16 mouse cellular contexts compared by ENCODE assay signal in genomic region chr5:67404380-67404779, GRCm38 (mm10). TPM values are rescaled to one million over a fixed set of nuclear protein-coding genes. Genes with fewer than 3 reads are reported as not detected.
A peak's percentile ranks its signal among the peaks of the same experiment; 100 is the strongest.
DNase-seq lines count a peak whose midpoint lies in the region; ATAC-seq and TF ChIP-seq lines count a peak whose summit lies in the region.
"Had no signal": no experiment of that assay in that cellular context is flagged by ENCODE, and none has a peak within 500 bp of the region (broad histone marks: within the 10 kb centered on the region; RNA-seq: fewer than 3 reads in every experiment).

No protein-coding gene starts in this region.

- H3K4me2 ChIP-seq in forebrain, embryonic 12.5 days = no peak overlapping the region
- H3K4me2 ChIP-seq: limb, embryonic 13.5 days had no signal

- no peak overlapping the region for H3K9ac ChIP-seq in forebrain, embryonic 12.5 days
- H3K9ac ChIP-seq: limb, embryonic 13.5 days had no signal

- peaks cover 15% of the 10 kb centered on the region for H3K4me1 ChIP-seq in thymus, adult 2 months (replicated peaks; ENCODE audit: control insufficient read depth, insufficient read depth, low read length)
- peaks cover 7% of the 10 kb centered on the region for H3K4me1 ChIP-seq in forebrain, embryonic 12.5 days

- peak; percentile 53 for DNase-seq in A20 (ENCODE audit: low read depth, low spot score)
- peak; percentile 32 for DNase-seq in CD4-positive helper T cell, adult 2 months (ENCODE audit: low read depth, low spot score)
- peak; percentile 37 for DNase-seq in thymus, adult 2 months
- DNase-seq in adrenal gland, postnatal 10 days = no peak
- DNase-seq in ovary, postnatal 36 days (ENCODE audit: low spot score) = no peak
- DNase-seq: cerebellum, adult 8-10 months; heart, postnatal 14 days; kidney, adult 2 months; lung, postnatal 36 days; midbrain, embryonic 14.5 days had no signal

- no peaks in the 10 kb centered on the region for H3K9me3 ChIP-seq in forebrain, embryonic 12.5 days
- H3K9me3 ChIP-seq: limb, embryonic 13.5 days had no signal

- H3K27ac ChIP-seq in thymus, adult 2 months (ENCODE audit: control insufficient read depth, insufficient read depth, low read length) = peak overlapping the region; percentile 45; the same call in 1 of the 2 replicates
- H3K27ac ChIP-seq in forebrain, embryonic 12.5 days = no peak overlapping the region
- H3K27ac ChIP-seq: hindbrain, postnatal 0 days; limb, embryonic 13.5 days; stomach, postnatal 0 days had no signal

- no peaks in the 10 kb centered on the region for H3K27me3 ChIP-seq in thymus, adult 2 months (ENCODE audit: control insufficient read depth, insufficient read depth, low read length)
- H3K27me3 ChIP-seq in forebrain, embryonic 12.5 days = no peaks in the 10 kb centered on the region

- TF ChIP-seq POLR2A in thymus, adult 2 months (IDR thresholded peaks at IDR 0.05; ENCODE audit: control insufficient read depth, extremely low read depth, insufficient read depth, low read length, poor library complexity) = peak; percentile 31; the same call in 1 of the 2 replicates

- no peaks in the 10 kb centered on the region for H3K36me3 ChIP-seq in thymus, adult 2 months (ENCODE audit: control insufficient read depth, insufficient read depth, low read length)
- no peaks in the 10 kb centered on the region; the same call in 1 of the 2 replicates for H3K36me3 ChIP-seq in forebrain, embryonic 12.5 days (replicated peaks)

- H3K4me3 ChIP-seq in thymus, adult 2 months (ENCODE audit: control insufficient read depth, insufficient read depth, low read length) = peak overlapping the region; percentile 48
- no peak overlapping the region for H3K4me3 ChIP-seq in forebrain, embryonic 12.5 days (replicated peaks)
- H3K4me3 ChIP-seq: erythroblast, embryonic 14.5 days; limb, embryonic 13.5 days had no signal

- 8% methylated on average over 7 of the region's 7 CpGs for WGBS in thymus, adult 2 months
- WGBS in forebrain, embryonic 12.5 days = 88% methylated on average over 7 of the region's 7 CpGs

- no peak for TF ChIP-seq CTCF in thymus, adult 2 months (IDR thresholded peaks at IDR 0.05; ENCODE audit: borderline replicate concordance, control insufficient read depth, extremely low read depth, insufficient read depth, low read length, poor library complexity)

- 0 out of 2 replicates have a peak, but pooled peaks have one; percentile 25 for ATAC-seq in erythroid progenitor cell, adult 5-6 weeks (replicated peaks; ENCODE audit: low FRiP score, poor library complexity, severe bottlenecking)
- ATAC-seq in forebrain, embryonic 12.5 days (ENCODE audit: low FRiP score) = no peak
- ATAC-seq: hindbrain, postnatal 0 days had no signal

RNA-seq across cellular contexts. Expression of gene Bend4, which starts 23.7 kb away (rescaled TPM):
- not detected in 2 replicates for total RNA-seq in erythroid progenitor cell, adult 5-6 weeks (2015; ENCODE audit: low replicate concordance)
- total RNA-seq in erythroid progenitor cell, adult 5-6 weeks (2017; ENCODE audit: low replicate concordance) = 0.08 TPM in 1 of 2 replicates, not detected in the other
- 0.75 and 0.89 TPM in 2 replicates for polyA plus RNA-seq in thymus, adult 2 months (2012; rRNA removed)
- polyA plus RNA-seq in forebrain, embryonic 12.5 days (2016; fragmentation: Nextera tagmentation; extraction: Ambion mirVana) = 7.8 and 8.7 TPM in 2 replicates
- total RNA-seq in adrenal gland, postnatal 10 days (2021) = 1 to 10 TPM; 2.3 to 2.7 TPM

Comparison
In these comparisons a context has a peak if more than half of its experiments do, and no peak if none do; other contexts are left out.
1. DNase-seq: peak in A20 (single experiment), CD4-positive helper T cell, adult 2 months (single experiment) and thymus, adult 2 months (single experiment); none in adrenal gland, postnatal 10 days (single experiment) and ovary, postnatal 36 days (single experiment).